Mouse (Mus musculus) bone marrow macrophage, adult 2 months (primary cell): ENCODE data around the gene Pip5k1c.

ENCODE experiments used
- CTCF ChIP-seq: IDR thresholded peaks from 2 replicates; pipeline ENCODE4 v1.5.1; 2012; ENCODE audit warnings: low read depth, mild to moderate bottlenecking, low read length, moderate library complexity
- POLR2A ChIP-seq: IDR thresholded peaks from 2 replicates; pipeline ENCODE4 v1.6.1; 2012; ENCODE audit warnings: mild to moderate bottlenecking, low read depth, low read length, borderline replicate concordance

GRCm38 (mm10) chr10:81356991-81357844 lies 64.5 kb downstream of the Pip5k1c start, which contains the start of gene Mfsd12:
- no peak for TF ChIP-seq CTCF
- no peak for TF ChIP-seq POLR2A
